Mouse (Mus musculus) forebrain, embryonic 15.5 days (tissue): ENCODE measurements around the gene Lgals3bp. TPM values are rescaled to one million over a fixed set of nuclear protein-coding genes. Genes with fewer than 3 reads are reported as not detected.

Experiments used
- ATAC-seq: fragments of 200-750 bp; cut with Nextera tagmentation; replicated peaks from 2 replicates; pipeline ENCODE4 v1.8.0; 2017; ENCODE audit warnings: mild to moderate bottlenecking, moderate TSS enrichment, moderate library complexity
- H3K27ac ChIP-seq: fragments of 300-500 bp; sonication (generic); replicated peaks from 2 replicates; pipeline ENCODE4 v1.5.1; 2015; ENCODE audit warnings: mild to moderate bottlenecking, inconsistent platforms
- H3K27me3 ChIP-seq: fragments of 300-500 bp; sonication (generic); 2 replicates; pipeline ENCODE4 v1.6.1; 2015; ENCODE audit warnings: inconsistent platforms
- H3K36me3 ChIP-seq: fragments of 300-500 bp; sonication (generic); 2 replicates; pipeline ENCODE4 v1.6.1; 2015; ENCODE audit warnings: mild to moderate bottlenecking, inconsistent platforms
- H3K4me1 ChIP-seq: fragments of 300-500 bp; sonication (generic); 2 replicates; pipeline ENCODE4 v1.6.1; 2015; ENCODE audit warnings: inconsistent platforms
- H3K4me2 ChIP-seq: fragments of 300-500 bp; sonication (generic); replicated peaks from 2 replicates; pipeline ENCODE4 v1.6.1; 2015; ENCODE audit warnings: mild to moderate bottlenecking, inconsistent platforms
- H3K4me3 ChIP-seq: fragments of 300-500 bp; sonication (generic); 2 replicates; pipeline ENCODE4 v1.5.1; 2015; ENCODE audit warnings: mild to moderate bottlenecking, inconsistent platforms
- H3K9ac ChIP-seq: fragments of 300-500 bp; sonication (generic); replicated peaks from 2 replicates; pipeline ENCODE4 v1.6.1; 2015; ENCODE audit warnings: mild to moderate bottlenecking, inconsistent platforms
- H3K9me3 ChIP-seq: fragments of 300-500 bp; sonication (generic); 2 replicates; pipeline ENCODE4 v1.6.1; 2016; ENCODE audit warnings: inconsistent platforms
- WGBS: fragments of 180-500 bp; shearing (Covaris S2); methylation state at CpG from one replicate; pipeline ENCODE4 v1.1.7; 2015; ENCODE audit warnings: mixed read lengths; 5-methylcytosine and 5-hydroxymethylcytosine counted together
- polyA plus RNA-seq: library from polyadenylated mRNA; unstranded; fragments of >200 nt; fragmentation: Nextera tagmentation; extraction: Ambion mirVana; gene quantifications from 2 replicates; pipeline ENCODE4 v1.2.1, GENCODE M21; 2015

Gene Lgals3bp
- polyA plus RNA-seq, 1 experiment from 2014 or later, result 2.6 TPM

- Histone ChIP-seq H3K4me1 (peaks cover 42% of the 10 kb centered on the region), H3K9me3 (no peaks in the 10 kb centered on the region), H3K4me3 (no peak overlapping the region), H3K27me3 (no peaks in the 10 kb centered on the region), H3K36me3 (no peaks in the 10 kb centered on the region), H3K4me2 (no peak overlapping the region), H3K27ac (no peak overlapping the region), H3K9ac (no peak overlapping the region)
- no peak for ATAC-seq
- WGBS, result 88% methylated on average over 16 of the region's 16 CpGs
Measured at GRCm38 (mm10) chr11:118431100-118431948, 29.4 kb upstream of the Lgals3bp start.

GRCm38 (mm10) chr11:118430291-118430885 lies 28.5 kb upstream of the Lgals3bp start:
- 36% methylated on average over 4 of the region's 4 CpGs for WGBS
- H3K4me3 ChIP-seq, result no peak overlapping the region
- ATAC-seq, result no peak
- no peak overlapping the region for H3K27ac ChIP-seq
- H3K36me3 ChIP-seq, result no peaks in the 10 kb centered on the region
- no peak overlapping the region for H3K4me2 ChIP-seq
- H3K9ac ChIP-seq, result no peak overlapping the region
- no peaks in the 10 kb centered on the region for H3K9me3 ChIP-seq
- peaks cover 38% of the 10 kb centered on the region for H3K4me1 ChIP-seq
- no peaks in the 10 kb centered on the region for H3K27me3 ChIP-seq

- ATAC-seq, result no peak
Measured at GRCm38 (mm10) chr11:118428944-118429709, 27.2 kb upstream of the Lgals3bp start.

GRCm38 (mm10) chr11:118428460-118428868 lies 26.6 kb upstream of the Lgals3bp start:
- peak overlapping the region; percentile 33 for H3K4me2 ChIP-seq
- WGBS, result 11% methylated on average over 11 of the region's 11 CpGs
- peak overlapping the region; percentile 38 for H3K9ac ChIP-seq
- no peak for ATAC-seq
- H3K27ac ChIP-seq, result peak overlapping the region; percentile 57; the same call in 1 of the 2 replicates
- no peaks in the 10 kb centered on the region for H3K36me3 ChIP-seq
- H3K27me3 ChIP-seq, result no peaks in the 10 kb centered on the region
- peak overlapping the region; percentile 26 for H3K4me3 ChIP-seq
- no peaks in the 10 kb centered on the region for H3K9me3 ChIP-seq
- H3K4me1 ChIP-seq, result peaks cover 41% of the 10 kb centered on the region

More at GRCm38 (mm10) chr11:118428944-118429709, 27.2 kb upstream of the Lgals3bp start:
- H3K27ac ChIP-seq, result 0 out of 2 replicates have a peak overlapping the region, but pooled peaks have one; percentile 57
- WGBS, result 66% methylated on average over 8 of the region's 8 CpGs
- H3K9ac ChIP-seq, result peak overlapping the region; percentile 38; the same call in 1 of the 2 replicates
- peak overlapping the region; percentile 33 for H3K4me2 ChIP-seq
- peak overlapping the region; percentile 26; the same call in 1 of the 2 replicates for H3K4me3 ChIP-seq
- H3K4me1 ChIP-seq, result peaks cover 41% of the 10 kb centered on the region
- no peaks in the 10 kb centered on the region for H3K36me3 ChIP-seq
- no peaks in the 10 kb centered on the region for H3K9me3 ChIP-seq
- no peaks in the 10 kb centered on the region for H3K27me3 ChIP-seq

- Histone ChIP-seq H3K9me3 (no peaks in the 10 kb centered on the region), H3K36me3 (no peaks in the 10 kb centered on the region), H3K4me3 (peak within 1 kb of the TSS; percentile 26), H3K4me2 (peak within 1 kb of the TSS; percentile 33), H3K4me1 (peaks cover 43% of the 10 kb centered on the region), H3K27me3 (no peaks in the 10 kb centered on the region), H3K9ac (peak within 1 kb of the TSS; percentile 38), H3K27ac (peak within 1 kb of the TSS; percentile 57; the same call in 1 of the 2 replicates)
- no peak for ATAC-seq
- 2% methylated on average over 8 of the region's 8 CpGs for WGBS
Measured at GRCm38 (mm10) chr11:118427986-118428385, 26.1 kb upstream of the Lgals3bp start, which contains the start of gene C1qtnf1. C1qtnf1 (plus strand) TSS chr11:118428203.

- H3K4me2 ChIP-seq, result no peak overlapping the region
- no peak overlapping the region for H3K9ac ChIP-seq
- no peak for ATAC-seq
Measured at GRCm38 (mm10) chr11:118427266-118427779, 25.4 kb upstream of the Lgals3bp start.

GRCm38 (mm10) chr11:118426765-118427164 lies 24.9 kb upstream of the Lgals3bp start:
- WGBS, result 73% methylated on average over 5 of the region's 5 CpGs
- Histone ChIP-seq H3K36me3 (no peaks in the 10 kb centered on the region), H3K4me2 (no peak overlapping the region), H3K4me1 (peaks cover 44% of the 10 kb centered on the region), H3K27ac (no peak overlapping the region), H3K9ac (no peak overlapping the region), H3K9me3 (no peaks in the 10 kb centered on the region), H3K4me3 (no peak overlapping the region), H3K27me3 (no peaks in the 10 kb centered on the region)
- ATAC-seq, result no peak

More at GRCm38 (mm10) chr11:118427266-118427779, 25.4 kb upstream of the Lgals3bp start:
- no peak overlapping the region for H3K27ac ChIP-seq
- peaks cover 44% of the 10 kb centered on the region for H3K4me1 ChIP-seq
- H3K36me3 ChIP-seq, result no peaks in the 10 kb centered on the region
- H3K27me3 ChIP-seq, result no peaks in the 10 kb centered on the region
- WGBS, result 46% methylated on average over 3 of the region's 3 CpGs
- no peak overlapping the region for H3K4me3 ChIP-seq
- no peaks in the 10 kb centered on the region for H3K9me3 ChIP-seq

- Histone ChIP-seq H3K9ac (no peak overlapping the region), H3K4me1 (peaks cover 40% of the 10 kb centered on the region), H3K27ac (peak overlapping the region; percentile 84), H3K9me3 (no peaks in the 10 kb centered on the region), H3K4me2 (no peak overlapping the region), H3K4me3 (no peak overlapping the region), H3K36me3 (no peaks in the 10 kb centered on the region), H3K27me3 (no peaks in the 10 kb centered on the region)
- ATAC-seq, result no peak
- WGBS, result 75% methylated on average over 13 of the region's 13 CpGs
Measured at GRCm38 (mm10) chr11:118424621-118425335, 22.9 kb upstream of the Lgals3bp start.

GRCm38 (mm10) chr11:118423266-118423971 lies 21.5 kb upstream of the Lgals3bp start:
- H3K36me3 ChIP-seq, result no peaks in the 10 kb centered on the region
- H3K4me2 ChIP-seq, result peak overlapping the region; percentile 36
- H3K9me3 ChIP-seq, result no peaks in the 10 kb centered on the region
- no peak overlapping the region for H3K4me3 ChIP-seq
- WGBS, result 3% methylated on average over 18 of the region's 18 CpGs
- peak overlapping the region; percentile 84 for H3K27ac ChIP-seq
- ATAC-seq, result peak; percentile 36
- 0 out of 2 replicates have a peak overlapping the region, but pooled peaks have one; percentile 15 for H3K9ac ChIP-seq
- H3K4me1 ChIP-seq, result peaks cover 37% of the 10 kb centered on the region
- no peaks in the 10 kb centered on the region for H3K27me3 ChIP-seq

- Histone ChIP-seq H3K9me3 (no peaks in the 10 kb centered on the region), H3K4me3 (no peak overlapping the region), H3K36me3 (peaks cover 5% of the 10 kb centered on the region; the same call in 1 of the 2 replicates), H3K9ac (no peak overlapping the region), H3K4me1 (peaks cover 46% of the 10 kb centered on the region), H3K27me3 (no peaks in the 10 kb centered on the region), H3K27ac (no peak overlapping the region), H3K4me2 (no peak overlapping the region)
- no peak for ATAC-seq
- WGBS, result 76% methylated on average over 7 of the region's 7 CpGs
Measured at GRCm38 (mm10) chr11:118420261-118420660, 18.4 kb upstream of the Lgals3bp start.
